Mouse (Mus musculus) small intestine, adult 2 months (tissue): Measurements from ENCODE around the gene Arg2. TPM values are rescaled to one million over a fixed set of nuclear protein-coding genes. Genes with fewer than 3 reads are reported as not detected.
A peak's percentile ranks its signal among the peaks of the same experiment; 100 is the strongest.

Experiments
- H3K27ac ChIP-seq: fragments of 200-500 bp; 2 replicates; pipeline ENCODE4 v1.5.1; 2012; ENCODE audit warnings: low read depth, low read length, control low read depth, inconsistent platforms; ENCODE audit not compliant: insufficient read depth
- H3K27me3 ChIP-seq: fragments of 200-500 bp; 2 replicates; pipeline ENCODE4 v1.6.1; 2012; ENCODE audit warnings: mild to moderate bottlenecking, moderate library complexity, low read length, inconsistent platforms; ENCODE audit not compliant: control insufficient read depth, insufficient read depth
- H3K36me3 ChIP-seq: fragments of 200-500 bp; 2 replicates; pipeline ENCODE4 v1.6.1; 2012; ENCODE audit warnings: mild to moderate bottlenecking, low read length, control low read depth, inconsistent platforms; ENCODE audit not compliant: control insufficient read depth, insufficient read depth
- H3K4me1 ChIP-seq: fragments of 200-500 bp; 2 replicates; pipeline ENCODE4 v1.6.1; 2012; ENCODE audit warnings: low read length, inconsistent platforms, mixed read lengths; ENCODE audit not compliant: control insufficient read depth, insufficient read depth, insufficient read length
- H3K4me3 ChIP-seq: fragments of 200-500 bp; 2 replicates; pipeline ENCODE4 v1.5.1; 2012; ENCODE audit warnings: low read depth, mild to moderate bottlenecking, control low read depth, inconsistent platforms, low read length, moderate library complexity
- CTCF ChIP-seq: fragments of 200-500 bp; IDR thresholded peaks from 2 replicates; pipeline ENCODE4 v1.5.1; 2012; ENCODE audit warnings: low read depth, mild to moderate bottlenecking, control low read depth, inconsistent platforms, low read length, moderate library complexity, mixed read lengths; ENCODE audit not compliant: insufficient replicate concordance, insufficient read length; ENCODE audit errors: extremely low read depth
- POLR2A ChIP-seq: fragments of 200-500 bp; IDR thresholded peaks from 2 replicates; pipeline ENCODE4 v1.6.1; 2012; ENCODE audit warnings: low read depth, mild to moderate bottlenecking, control low read depth, inconsistent platforms, low read length, moderate library complexity
- WGBS: fragments of 180-500 bp; shearing (Covaris S2); methylation state at CpG from one replicate; pipeline ENCODE4 v1.1.7; 2018; 5-methylcytosine and 5-hydroxymethylcytosine counted together
- polyA plus RNA-seq: library from polyadenylated mRNA; depleted of rRNA; stranded (reverse); fragments of >200 nt; gene quantifications from 2 replicates; pipeline ENCODE4 v1.2.3, GENCODE M21; 2012

Gene Arg2
- polyA plus RNA-seq, 1 experiment, result 162 TPM

- TF ChIP-seq POLR2A (no peak), CTCF (no peak)
- peaks cover 16% of the 10 kb centered on the region for H3K4me1 ChIP-seq
- WGBS, result 87% methylated on average over 7 of the region's 7 CpGs
- no peak overlapping the region for H3K27ac ChIP-seq
- H3K4me3 ChIP-seq, result no peak overlapping the region
- no peaks in the 10 kb centered on the region for H3K27me3 ChIP-seq
- H3K36me3 ChIP-seq, result peaks cover 26% of the 10 kb centered on the region
Measured at GRCm38 (mm10) chr12:79136949-79137348, 6.4 kb downstream of the Arg2 start.

- Histone ChIP-seq H3K4me3 (no peak overlapping the region), H3K27me3 (no peaks in the 10 kb centered on the region), H3K27ac (peak overlapping the region; percentile 4; the same call in 1 of the 2 replicates), H3K4me1 (peaks cover 18% of the 10 kb centered on the region), H3K36me3 (peaks cover 20% of the 10 kb centered on the region)
- TF ChIP-seq POLR2A (no peak), CTCF (no peak)
Measured at GRCm38 (mm10) chr12:79138999-79139398, 8.4 kb downstream of the Arg2 start.

GRCm38 (mm10) chr12:79139417-79139816, 8.8 kb downstream of the Arg2 start:
- Histone ChIP-seq H3K4me3 (no peak overlapping the region), H3K27ac (peak overlapping the region; percentile 4; the same call in 1 of the 2 replicates), H3K27me3 (no peaks in the 10 kb centered on the region), H3K36me3 (peaks cover 18% of the 10 kb centered on the region), H3K4me1 (peaks cover 20% of the 10 kb centered on the region)
- WGBS, result 22% methylated on average over 1 of the region's 1 CpGs
- no peak for TF ChIP-seq CTCF
- TF ChIP-seq POLR2A, result no peak

GRCm38 (mm10) chr12:79140811-79141210, 10.2 kb downstream of the Arg2 start:
- Histone ChIP-seq H3K27ac (peak overlapping the region; percentile 16; the same call in 1 of the 2 replicates), H3K27me3 (no peaks in the 10 kb centered on the region), H3K36me3 (peaks cover 12% of the 10 kb centered on the region), H3K4me3 (no peak overlapping the region), H3K4me1 (peaks cover 13% of the 10 kb centered on the region; the same call in 1 of the 2 replicates)
- WGBS, result 84% methylated on average over 2 of the region's 2 CpGs
- TF ChIP-seq CTCF (no peak), POLR2A (no peak)

- H3K4me3 ChIP-seq, result no peak overlapping the region
- H3K27ac ChIP-seq, result peak overlapping the region; percentile 61; the same call in 1 of the 2 replicates
- no peaks in the 10 kb centered on the region for H3K27me3 ChIP-seq
- peaks cover 13% of the 10 kb centered on the region; the same call in 1 of the 2 replicates for H3K4me1 ChIP-seq
- peaks cover 12% of the 10 kb centered on the region for H3K36me3 ChIP-seq
- TF ChIP-seq CTCF (no peak), POLR2A (no peak)
Measured at GRCm38 (mm10) chr12:79141384-79141783, 10.8 kb downstream of the Arg2 start.

GRCm38 (mm10) chr12:79149653-79150052, 19.1 kb downstream of the Arg2 start:
- no peak overlapping the region for H3K4me3 ChIP-seq
- TF ChIP-seq CTCF (no peak), POLR2A (no peak)
- H3K4me1 ChIP-seq, result peaks cover 18% of the 10 kb centered on the region

GRCm38 (mm10) chr12:79162876-79163275, 32.3 kb downstream of the Arg2 start:
- H3K27ac ChIP-seq, result no peak overlapping the region
- peaks cover 67% of the 10 kb centered on the region for H3K36me3 ChIP-seq
- H3K27me3 ChIP-seq, result no peaks in the 10 kb centered on the region
- TF ChIP-seq CTCF, result no peak
- TF ChIP-seq POLR2A, result no peak
- no peaks in the 10 kb centered on the region; the same call in 1 of the 2 replicates for H3K4me1 ChIP-seq
- WGBS, result 80% methylated on average over 3 of the region's 3 CpGs
- no peak overlapping the region for H3K4me3 ChIP-seq

More at GRCm38 (mm10) chr12:79149653-79150052, 19.1 kb downstream of the Arg2 start:
- Histone ChIP-seq H3K27me3 (no peaks in the 10 kb centered on the region), H3K36me3 (peaks cover 51% of the 10 kb centered on the region), H3K27ac (peak overlapping the region; percentile 93)
- 41% methylated on average over 6 of the region's 6 CpGs for WGBS

- H3K36me3 ChIP-seq, result peaks cover 17% of the 10 kb centered on the region
- no peak for TF ChIP-seq POLR2A
- TF ChIP-seq CTCF, result no peak
Measured at GRCm38 (mm10) chr12:79169173-79169572, 38.6 kb downstream of the Arg2 start.

More at GRCm38 (mm10) chr12:79169173-79169572, 38.6 kb downstream of the Arg2 start:
- Histone ChIP-seq H3K27me3 (no peaks in the 10 kb centered on the region), H3K4me1 (peaks cover 2% of the 10 kb centered on the region), H3K4me3 (no peak overlapping the region), H3K27ac (no peak overlapping the region)
